In the genomic region with DNA sequence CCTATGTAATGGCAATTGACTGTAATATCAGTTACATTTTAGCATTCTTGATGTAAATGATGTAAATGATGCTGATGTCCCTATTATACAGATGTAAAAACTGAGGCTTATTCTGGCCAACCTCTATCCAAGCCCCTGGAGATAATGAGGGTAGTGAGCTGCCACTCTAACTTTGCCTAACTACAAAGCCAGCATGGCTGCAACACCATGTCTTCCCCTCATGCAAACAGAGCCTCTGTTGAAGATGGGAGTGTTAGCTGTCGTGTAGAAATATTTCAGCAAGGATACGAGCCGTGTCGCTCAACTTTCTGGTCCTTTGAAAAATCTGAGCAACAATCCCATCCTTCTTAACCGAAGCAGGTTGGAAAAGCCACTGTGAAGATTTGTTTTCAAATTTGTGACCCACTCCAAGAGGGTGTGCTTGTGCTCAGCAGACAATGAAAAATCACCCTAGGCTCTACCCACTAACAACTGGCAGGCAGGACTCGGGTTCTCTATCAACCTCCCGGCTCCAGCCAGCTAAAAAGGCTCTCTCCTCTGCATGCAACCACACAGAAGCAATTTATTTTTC, we compare ENCODE assay signal across 12 mouse cellular contexts.
DNase-seq lines count a peak whose midpoint lies in the region; ATAC-seq and TF ChIP-seq lines count a peak whose summit lies in the region.
"Had no signal": no experiment of that assay in that cellular context is flagged by ENCODE, and none has a peak within 500 bp of the region (broad histone marks: within the 10 kb centered on the region; RNA-seq: fewer than 3 reads in every experiment).

No protein-coding gene starts in this region.

- no peak overlapping the region for H3K4me3 ChIP-seq in intestine, embryonic 14.5 days (ENCODE audit: low read depth, low read length)
- no peak overlapping the region for H3K4me3 ChIP-seq in intestine, postnatal 0 days (ENCODE audit: low read depth, low read length)
- H3K4me3 ChIP-seq in kidney, embryonic 15.5 days (replicated peaks), result no peak overlapping the region
- H3K4me3 ChIP-seq in kidney, postnatal 0 days (replicated peaks; ENCODE audit: low read depth, low read length), result no peak overlapping the region
- H3K4me3 ChIP-seq: embryonic facial prominence, embryonic 13.5 days; embryonic facial prominence, embryonic 15.5 days; erythroblast, embryonic 14.5 days; forebrain, embryonic 10.5 days; forebrain, embryonic 12.5 days had no signal

- no peaks in the 10 kb centered on the region for H3K36me3 ChIP-seq in intestine, embryonic 14.5 days (ENCODE audit: control insufficient read depth, insufficient read depth, low read length)
- no peaks in the 10 kb centered on the region for H3K36me3 ChIP-seq in intestine, postnatal 0 days (ENCODE audit: control insufficient read depth, insufficient read depth)
- H3K36me3 ChIP-seq in kidney, embryonic 15.5 days, result no peaks in the 10 kb centered on the region
- H3K36me3 ChIP-seq in kidney, postnatal 0 days (ENCODE audit: insufficient read depth, low read length), result no peaks in the 10 kb centered on the region
- H3K36me3 ChIP-seq: embryonic facial prominence, embryonic 13.5 days; embryonic facial prominence, embryonic 15.5 days; forebrain, embryonic 10.5 days; forebrain, embryonic 12.5 days had no signal

- TF ChIP-seq CTCF in intestine, postnatal 0 days (IDR thresholded peaks at IDR 0.05; ENCODE audit: low read depth), result no peak
- no peak for TF ChIP-seq CTCF in kidney, postnatal 0 days (IDR thresholded peaks at IDR 0.05; ENCODE audit: low read depth)

- H3K27ac ChIP-seq in intestine, embryonic 14.5 days (ENCODE audit: low read depth), result no peak overlapping the region
- no peak overlapping the region for H3K27ac ChIP-seq in intestine, postnatal 0 days (ENCODE audit: low read depth, low read length)
- H3K27ac ChIP-seq in kidney, embryonic 15.5 days, result 0 out of 2 replicates have a peak overlapping the region, but pooled peaks have one; percentile 48
- H3K27ac ChIP-seq in kidney, postnatal 0 days, result no peak overlapping the region
- H3K27ac ChIP-seq: embryonic facial prominence, embryonic 13.5 days; embryonic facial prominence, embryonic 15.5 days; forebrain, embryonic 10.5 days; forebrain, embryonic 12.5 days had no signal

- no peak for ATAC-seq in intestine, embryonic 14.5 days (replicated peaks; ENCODE audit: low FRiP score, low TSS enrichment, low read depth)
- no peak for ATAC-seq in intestine, postnatal 0 days
- ATAC-seq in kidney, embryonic 15.5 days (replicated peaks; ENCODE audit: low FRiP score), result peak; percentile 50; the same call in 1 of the 2 replicates
- no peak; the same call in 1 of the 2 replicates for ATAC-seq in kidney, postnatal 0 days (replicated peaks; ENCODE audit: low FRiP score, low read depth)
- ATAC-seq: forebrain, embryonic 14.5 days had no signal

- H3K4me1 ChIP-seq in intestine, embryonic 14.5 days (replicated peaks; ENCODE audit: control insufficient read depth, insufficient read depth, low read length), result no peaks in the 10 kb centered on the region
- H3K4me1 ChIP-seq in intestine, postnatal 0 days (replicated peaks; ENCODE audit: control insufficient read depth, insufficient read depth, low read length), result no peaks in the 10 kb centered on the region
- H3K4me1 ChIP-seq in kidney, embryonic 15.5 days, result no peaks in the 10 kb centered on the region
- H3K4me1 ChIP-seq in kidney, postnatal 0 days (replicated peaks; ENCODE audit: insufficient read depth, low read length), result no peaks in the 10 kb centered on the region
- H3K4me1 ChIP-seq: embryonic facial prominence, embryonic 13.5 days; embryonic facial prominence, embryonic 15.5 days; forebrain, embryonic 10.5 days; forebrain, embryonic 12.5 days had no signal

- no peaks in the 10 kb centered on the region for H3K9me3 ChIP-seq in intestine, embryonic 14.5 days (ENCODE audit: control insufficient read depth, low read length)
- no peaks in the 10 kb centered on the region for H3K9me3 ChIP-seq in intestine, postnatal 0 days (ENCODE audit: control insufficient read depth)
- no peaks in the 10 kb centered on the region for H3K9me3 ChIP-seq in kidney, embryonic 15.5 days (replicated peaks)
- H3K9me3 ChIP-seq in kidney, postnatal 0 days (replicated peaks; ENCODE audit: low read length), result no peaks in the 10 kb centered on the region
- H3K9me3 ChIP-seq: embryonic facial prominence, embryonic 13.5 days; embryonic facial prominence, embryonic 15.5 days; forebrain, embryonic 10.5 days; forebrain, embryonic 12.5 days had no signal

- no peak overlapping the region for H3K4me2 ChIP-seq in intestine, embryonic 14.5 days (ENCODE audit: low read length)
- no peak overlapping the region for H3K4me2 ChIP-seq in intestine, postnatal 0 days (replicated peaks; ENCODE audit: low read depth)
- H3K4me2 ChIP-seq in kidney, embryonic 15.5 days, result no peak overlapping the region
- H3K4me2 ChIP-seq in kidney, postnatal 0 days (ENCODE audit: low read length), result no peak overlapping the region
- H3K4me2 ChIP-seq: embryonic facial prominence, embryonic 13.5 days; embryonic facial prominence, embryonic 15.5 days; forebrain, embryonic 12.5 days had no signal

- DNase-seq in intestine, embryonic 14.5 days (ENCODE audit: low spot score), result peak; percentile 29
- no peak for DNase-seq in kidney, postnatal 4 days
- peak; percentile 70 for DNase-seq in kidney, postnatal 0 days (ENCODE audit: low spot score)
- no peak for DNase-seq in kidney, adult 9 months

- H3K27me3 ChIP-seq in intestine, embryonic 14.5 days (replicated peaks; ENCODE audit: control insufficient read depth, insufficient read depth, low read length), result peaks cover 3% of the 10 kb centered on the region; the same call in 1 of the 2 replicates
- H3K27me3 ChIP-seq in intestine, postnatal 0 days (replicated peaks; ENCODE audit: control insufficient read depth, insufficient read depth, low read length), result no peaks in the 10 kb centered on the region
- H3K27me3 ChIP-seq in kidney, embryonic 15.5 days, result no peaks in the 10 kb centered on the region
- H3K27me3 ChIP-seq in kidney, postnatal 0 days (ENCODE audit: insufficient read depth, low read length), result no peaks in the 10 kb centered on the region
- H3K27me3 ChIP-seq: embryonic facial prominence, embryonic 13.5 days; embryonic facial prominence, embryonic 15.5 days; forebrain, embryonic 12.5 days had no signal

- H3K9ac ChIP-seq in intestine, embryonic 14.5 days (ENCODE audit: low read length), result no peak overlapping the region
- H3K9ac ChIP-seq in intestine, postnatal 0 days (ENCODE audit: low read depth, low read length), result no peak overlapping the region
- H3K9ac ChIP-seq in kidney, embryonic 15.5 days, result no peak overlapping the region
- no peak overlapping the region for H3K9ac ChIP-seq in kidney, postnatal 0 days (ENCODE audit: low read depth, low read length)
- H3K9ac ChIP-seq: embryonic facial prominence, embryonic 13.5 days; embryonic facial prominence, embryonic 15.5 days; forebrain, embryonic 12.5 days had no signal

- 86% methylated on average over 7 of the region's 7 CpGs for WGBS in intestine, embryonic 14.5 days
- WGBS in intestine, postnatal 0 days, result 86% methylated on average over 7 of the region's 7 CpGs
- WGBS in kidney, embryonic 15.5 days, result 49% methylated on average over 7 of the region's 7 CpGs
- WGBS in kidney, postnatal 0 days, result 60% methylated on average over 7 of the region's 7 CpGs

Comparison
In these comparisons a context has a peak if more than half of its experiments do, and no peak if none do; other contexts are left out.
1. DNase-seq: peak in intestine, embryonic 14.5 days (single experiment) and kidney, postnatal 0 days (single experiment); none in kidney, postnatal 4 days (0 of 2) and kidney, adult 9 months (single experiment).